Mouse (Mus musculus): ENCODE data around the gene Tada3. TPM values are rescaled to one million over a fixed set of nuclear protein-coding genes. Genes with fewer than 3 reads are reported as not detected.

Gene Tada3
- 10 to 100 TPM; 26.7 to 30.5 TPM for total RNA-seq (2023)

DNA sequence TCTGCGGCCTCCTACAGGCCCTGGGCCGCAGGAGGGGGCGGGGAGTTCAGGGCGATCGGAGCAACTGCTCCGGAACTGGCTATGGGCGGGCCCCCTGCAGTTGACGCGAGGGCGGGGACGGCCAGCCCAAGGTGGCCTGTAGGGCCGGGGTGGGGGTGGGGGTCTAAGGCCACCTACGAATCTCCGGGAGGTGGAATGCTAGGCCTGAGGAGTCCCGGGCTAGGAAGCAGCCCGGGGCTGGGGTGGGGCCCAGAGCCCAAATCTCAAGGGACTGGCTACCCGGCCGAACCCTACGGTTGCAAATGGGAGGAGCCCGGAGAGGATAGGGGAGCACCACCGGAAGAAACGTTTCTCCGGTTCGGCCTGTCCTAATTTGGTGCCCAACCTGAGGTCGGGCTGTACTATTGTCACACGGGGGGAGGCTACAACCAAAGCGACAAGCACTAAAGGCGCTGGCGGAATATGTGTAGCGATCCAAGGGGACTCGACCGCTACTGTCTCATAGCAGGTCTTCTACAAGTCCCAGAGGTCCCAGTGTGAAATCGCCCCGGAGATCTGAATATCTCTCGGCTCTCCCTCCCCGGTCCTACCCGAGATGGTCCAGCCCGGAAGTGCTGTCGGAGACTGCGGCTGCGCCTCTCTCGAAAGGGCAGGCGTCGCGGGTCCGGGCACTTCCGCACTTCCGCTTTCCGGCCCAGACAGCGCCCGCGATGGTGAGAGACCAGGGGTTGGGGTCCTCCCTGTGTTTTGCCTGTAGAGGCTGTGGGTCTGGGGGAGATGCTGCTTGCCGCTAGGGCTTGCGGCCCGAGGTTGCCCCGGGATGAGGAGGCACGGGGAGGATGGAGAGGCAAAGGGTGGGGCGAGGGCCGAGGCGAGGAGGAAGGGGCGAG lies at the start of gene Tada3, which contains the start of gene Arpc4:
Gene Tada3 (minus strand): TSS at position 388 of the 890 bp plus-strand sequence.
Gene Arpc4 (plus strand): TSS at position 620 of the 890 bp plus-strand sequence.

GRCm38 (mm10) chr6:113419199-113419587 lies 41.5 kb upstream of the Tada3 start, which contains the start of gene Rpusd3:
Gene Rpusd3, minus strand, starts transcription at chr6:113419340.

DNA sequence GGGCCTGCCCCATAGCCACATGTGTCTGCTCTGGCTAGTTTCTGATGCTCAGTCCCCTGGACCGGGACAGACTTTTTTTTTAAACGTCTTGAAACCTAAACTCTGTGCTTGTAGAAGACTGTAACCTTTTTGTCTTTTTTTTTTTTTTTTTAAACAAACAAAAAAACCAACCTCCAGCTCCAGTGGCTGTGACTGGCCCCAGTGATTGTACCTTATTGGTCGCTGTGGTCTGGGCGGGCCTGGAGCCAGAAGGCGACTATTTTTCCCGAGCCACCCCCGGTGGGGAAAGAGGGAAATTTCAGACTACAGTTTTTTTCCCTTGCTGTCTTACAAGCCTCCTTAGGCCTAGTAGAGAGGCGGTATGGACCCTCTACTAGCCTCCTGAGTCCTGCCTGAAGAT lies 11.3 kb upstream of the Tada3 start, which contains the start of gene Ttll3:
Gene Ttll3 (plus strand): TSS at position 301 of the 400 bp plus-strand sequence.

DNA sequence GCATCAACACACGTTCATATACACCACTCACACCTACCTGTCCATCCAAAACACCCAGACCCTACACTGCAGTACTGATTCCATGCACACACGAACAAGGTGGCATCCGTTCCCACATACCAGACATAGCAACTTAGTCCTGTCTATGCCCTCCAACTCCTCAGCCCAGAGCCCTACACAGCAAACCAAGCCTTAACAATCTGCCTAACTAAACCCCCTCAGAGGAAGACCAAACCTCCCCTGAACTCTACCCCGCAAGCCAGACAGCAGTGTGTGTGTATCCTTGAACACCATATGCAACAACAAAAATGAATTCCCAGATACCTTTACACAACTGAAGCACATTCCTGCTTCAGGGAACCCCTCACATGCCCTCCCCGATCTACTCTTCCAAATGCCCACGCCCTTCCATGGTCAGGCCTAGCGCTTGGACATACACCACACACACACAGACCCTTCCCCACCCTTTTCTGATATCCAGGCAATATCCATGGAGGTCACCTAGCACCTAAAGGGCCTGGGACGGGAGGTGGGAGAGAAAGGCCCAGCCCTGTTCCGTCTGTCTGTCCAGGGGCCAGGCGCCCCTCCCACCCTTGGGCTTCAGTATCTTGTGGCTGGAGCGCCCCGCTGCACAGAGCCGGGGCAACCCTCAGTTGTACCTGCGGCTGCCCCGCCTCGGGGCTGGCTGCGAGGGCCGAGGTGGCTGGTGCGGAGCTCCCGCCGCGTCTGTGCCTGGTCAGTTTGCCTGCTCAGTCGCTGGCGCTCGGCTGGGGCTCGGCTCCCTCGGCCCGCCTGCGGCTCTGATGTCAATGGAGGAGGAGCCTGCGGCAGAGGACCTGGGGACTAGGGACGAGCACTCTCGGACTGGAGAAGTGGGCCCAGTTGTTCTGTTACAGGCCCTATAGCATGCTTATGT lies 34.2 kb downstream of the Tada3 start, which contains the start of gene Camk1:
Gene Camk1 (minus strand): TSS at position 808 of the 916 bp plus-strand sequence.

DNA sequence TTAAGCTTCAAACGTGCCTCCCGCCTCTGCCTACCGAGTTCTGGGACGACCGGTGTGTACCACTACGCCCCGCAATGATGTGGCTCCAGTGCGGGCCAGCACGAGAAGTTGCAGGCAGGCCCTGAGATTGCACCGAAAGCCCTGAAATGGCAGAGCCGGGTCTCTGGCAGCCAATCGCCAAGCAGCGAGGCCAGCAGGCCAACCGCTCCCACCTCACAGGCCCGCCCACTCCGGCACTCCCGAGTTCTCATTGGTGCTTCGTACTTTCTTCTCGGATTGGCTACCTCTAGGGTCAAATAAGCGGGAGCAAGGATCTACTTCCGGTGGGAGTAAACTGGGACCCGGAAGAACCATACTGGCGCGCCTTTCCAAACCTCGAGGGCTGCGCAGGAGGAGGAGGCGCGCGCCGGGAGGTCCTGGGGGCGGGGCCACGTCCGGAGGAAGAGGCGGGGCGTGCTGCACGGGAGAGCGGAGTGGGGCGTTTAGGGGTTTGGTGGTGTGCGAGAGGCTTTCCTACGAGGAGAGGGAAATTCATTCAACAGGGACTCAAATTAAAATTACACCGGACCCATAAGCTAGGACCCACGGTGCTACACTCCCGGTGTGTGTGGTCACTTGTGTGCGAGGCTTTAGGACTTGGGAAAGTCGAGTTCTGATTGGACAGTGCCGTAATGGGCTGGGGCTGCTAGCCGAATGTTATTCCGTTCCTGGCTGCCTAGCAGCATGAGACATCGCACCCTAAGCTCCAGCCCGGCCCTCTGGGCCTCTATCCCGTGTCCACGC lies 51.0 kb downstream of the Tada3 start, which contains the start of gene Ogg1:
Gene Ogg1 (plus strand): TSS at position 440 of the 783 bp plus-strand sequence.

Other genes starting within 250 kb of the Tada3 start
- gene Lhfpl4, start 182.5 kb downstream of the Tada3 start, total RNA-seq (2023), result 1 to 10 TPM; 1.8 to 2.5 TPM
- gene Mtmr14, start 140.0 kb downstream of the Tada3 start, total RNA-seq (2023), result 10 to 100 TPM; 54.7 to 59.5 TPM
- gene Cpne9, start 95.6 kb downstream of the Tada3 start, total RNA-seq (2023), result 1 to 10 TPM; 2.4 to 3.3 TPM
- 10 to 100 TPM; 69.4 to 82.0 TPM for gene Brpf1, start 70.7 kb downstream of the Tada3 start, total RNA-seq (2023)
- 10 to 100 TPM; 12.7 to 18.1 TPM for gene Ogg1, start 50.9 kb downstream of the Tada3 start, total RNA-seq (2023)
- gene Camk1, start 33.9 kb downstream of the Tada3 start, total RNA-seq (2023), result under 1 TPM in 1 of 2 experiments, not detected in 1; 0.92 TPM
- 100 to 1,000 TPM; 262 to 268 TPM for gene Arpc4, start 232 bp upstream of the Tada3 start, total RNA-seq (2023)
- gene Ttll3, start 11.4 kb upstream of the Tada3 start, total RNA-seq (2023), result 10 to 100 TPM; 44.8 to 59.3 TPM
- gene Rpusd3, start 41.5 kb upstream of the Tada3 start, total RNA-seq (2023), result 10 to 100 TPM; 15.3 to 17.0 TPM
- gene Cidec, start 57.9 kb upstream of the Tada3 start, total RNA-seq (2023), result not detected
- gene Jagn1, start 64.7 kb upstream of the Tada3 start, total RNA-seq (2023), result 10 to 100 TPM; 18.3 to 23.0 TPM
- not detected for gene Il17re, start 80.6 kb upstream of the Tada3 start, total RNA-seq (2023)
- under 1 TPM in 1 of 2 experiments, not detected in 1; 0.42 TPM for gene Il17rc, start 93.5 kb upstream of the Tada3 start, total RNA-seq (2023)
- gene Creld1, start 105.4 kb upstream of the Tada3 start, total RNA-seq (2023), result 10 to 100 TPM; 19.6 to 20.8 TPM
- gene Prrt3, start 124.0 kb upstream of the Tada3 start, total RNA-seq (2023), result under 1 TPM; 0.32 to 0.47 TPM
- gene Emc3, start 153.8 kb upstream of the Tada3 start, total RNA-seq (2023), result 10 to 100 TPM; 76.8 to 77.6 TPM
- 1 to 10 TPM in 1 of 2 experiments, under 1 TPM in 1; 0.80 to 1.7 TPM for gene Fancd2, start 153.8 kb upstream of the Tada3 start, total RNA-seq (2023)
- not detected for gene Fancd2os, start 222.8 kb upstream of the Tada3 start, total RNA-seq (2023)
- 100 to 1,000 TPM; 117 to 135 TPM for gene Brk1, start 226.9 kb upstream of the Tada3 start, total RNA-seq (2023)
- gene Vhl, start 246.1 kb upstream of the Tada3 start, total RNA-seq (2023), result 10 to 100 TPM; 27.2 to 34.6 TPM